Mouse (Mus musculus): ENCODE measurements around the gene Parp14.

DNA sequence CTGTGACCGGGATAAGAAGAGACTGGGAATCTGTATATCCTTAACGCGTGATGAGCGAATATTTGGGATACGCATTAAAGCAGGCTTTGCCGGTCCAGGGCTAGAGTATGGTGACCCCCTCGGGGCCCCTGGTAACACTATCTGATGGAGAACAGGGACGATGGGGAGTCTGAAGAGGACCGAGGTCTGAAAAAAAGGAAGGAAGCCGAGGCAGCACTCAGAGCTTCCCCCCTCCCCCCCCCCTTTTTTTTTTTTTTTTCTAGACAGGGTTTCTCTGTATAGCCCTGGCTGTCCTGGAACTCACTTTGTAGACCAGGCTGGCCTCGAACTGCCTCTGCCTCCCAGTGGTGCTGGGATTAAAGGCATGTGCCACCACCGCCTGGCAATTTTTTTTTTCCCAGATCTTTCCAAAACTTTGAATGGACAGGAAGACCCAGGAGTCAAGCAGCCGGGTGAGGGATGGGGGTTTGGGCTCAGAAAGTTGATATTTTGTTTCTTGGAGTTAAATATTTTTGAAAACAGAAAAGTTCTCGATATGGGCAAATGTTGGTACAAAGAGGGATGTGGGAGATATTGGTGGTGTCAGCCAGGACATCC is 1.2 kb upstream of the Parp14 start:
- TF ChIP-seq CTCF (conservative IDR thresholded peaks at IDR 0.05; ENCODE audit: low read length) (no peak), POU5F1 (IDR thresholded peaks at IDR 0.05; ENCODE audit: borderline replicate concordance, low read length) (no peak), NANOG (IDR thresholded peaks at IDR 0.05; ENCODE audit: borderline replicate concordance, low read length) (no peak)

Measured in E14TG2a.4 (cell line).